Mouse (Mus musculus) liver, embryonic 16.5 days (tissue): ENCODE data around the gene Abca7. TPM values are rescaled to one million over a fixed set of nuclear protein-coding genes. Genes with fewer than 3 reads are reported as not detected.
"Not testable (repeated sequence)": the region's sequence is repeated elsewhere in the genome, so short reads cannot be mapped to it uniquely, and the experiment has no call there.

Experiments used
- ATAC-seq: fragments of 200-750 bp; cut with Nextera tagmentation; 2 replicates; pipeline ENCODE4 v1.8.0; 2017; ENCODE audit warnings: low read depth, mild to moderate bottlenecking, moderate number of reproducible peaks, moderate library complexity
- H3K27ac ChIP-seq: fragments of 300-500 bp; sonication (generic); 2 replicates; pipeline ENCODE4 v1.5.1; 2014; ENCODE audit warnings: mild to moderate bottlenecking, low read length
- H3K27me3 ChIP-seq: fragments of 300-500 bp; sonication (generic); 2 replicates; pipeline ENCODE4 v1.6.1; 2014; ENCODE audit warnings: low read depth, low read length, mixed read lengths; ENCODE audit not compliant: control insufficient read depth, insufficient read depth
- H3K36me3 ChIP-seq: fragments of 300-500 bp; sonication (generic); 2 replicates; pipeline ENCODE4 v1.6.1; 2014; ENCODE audit warnings: mild to moderate bottlenecking; ENCODE audit not compliant: control insufficient read depth, insufficient read depth
- H3K4me1 ChIP-seq: fragments of 300-500 bp; sonication (generic); 2 replicates; pipeline ENCODE4 v1.6.1; 2014; ENCODE audit warnings: low read depth, low read length, mixed read lengths; ENCODE audit not compliant: control insufficient read depth
- H3K4me2 ChIP-seq: fragments of 300-500 bp; sonication (generic); 2 replicates; pipeline ENCODE4 v1.6.1; 2014; ENCODE audit warnings: low read depth, low read length, mixed read lengths
- H3K4me3 ChIP-seq: fragments of 300-500 bp; sonication (generic); 2 replicates; pipeline ENCODE4 v1.5.1; 2014; ENCODE audit warnings: low read depth, mild to moderate bottlenecking, low read length
- H3K9ac ChIP-seq: fragments of 300-500 bp; sonication (generic); 2 replicates; pipeline ENCODE4 v1.6.1; 2014; ENCODE audit warnings: low read depth, low read length
- H3K9me3 ChIP-seq: fragments of 300-500 bp; sonication (generic); replicated peaks from 2 replicates; pipeline ENCODE4 v1.6.1; 2016; ENCODE audit warnings: low read length; ENCODE audit not compliant: control insufficient read depth
- WGBS: fragments of 180-500 bp; shearing (Covaris S2); extraction: QIAGEN DNeasy Blood & Tissue Kit; methylation state at CpG from one replicate; pipeline ENCODE4 v1.1.7; 2014; ENCODE audit not compliant: insufficient replicate concordance; 5-methylcytosine and 5-hydroxymethylcytosine counted together
- polyA plus RNA-seq: library from polyadenylated mRNA; unstranded; fragments of >200 nt; fragmentation: Nextera tagmentation; extraction: Ambion mirVana; gene quantifications from 2 replicates; pipeline ENCODE4 v1.2.1, GENCODE M21; 2015

Gene Abca7
- polyA plus RNA-seq, 1 experiment from 2014 or later = 9.0 TPM

DNA sequence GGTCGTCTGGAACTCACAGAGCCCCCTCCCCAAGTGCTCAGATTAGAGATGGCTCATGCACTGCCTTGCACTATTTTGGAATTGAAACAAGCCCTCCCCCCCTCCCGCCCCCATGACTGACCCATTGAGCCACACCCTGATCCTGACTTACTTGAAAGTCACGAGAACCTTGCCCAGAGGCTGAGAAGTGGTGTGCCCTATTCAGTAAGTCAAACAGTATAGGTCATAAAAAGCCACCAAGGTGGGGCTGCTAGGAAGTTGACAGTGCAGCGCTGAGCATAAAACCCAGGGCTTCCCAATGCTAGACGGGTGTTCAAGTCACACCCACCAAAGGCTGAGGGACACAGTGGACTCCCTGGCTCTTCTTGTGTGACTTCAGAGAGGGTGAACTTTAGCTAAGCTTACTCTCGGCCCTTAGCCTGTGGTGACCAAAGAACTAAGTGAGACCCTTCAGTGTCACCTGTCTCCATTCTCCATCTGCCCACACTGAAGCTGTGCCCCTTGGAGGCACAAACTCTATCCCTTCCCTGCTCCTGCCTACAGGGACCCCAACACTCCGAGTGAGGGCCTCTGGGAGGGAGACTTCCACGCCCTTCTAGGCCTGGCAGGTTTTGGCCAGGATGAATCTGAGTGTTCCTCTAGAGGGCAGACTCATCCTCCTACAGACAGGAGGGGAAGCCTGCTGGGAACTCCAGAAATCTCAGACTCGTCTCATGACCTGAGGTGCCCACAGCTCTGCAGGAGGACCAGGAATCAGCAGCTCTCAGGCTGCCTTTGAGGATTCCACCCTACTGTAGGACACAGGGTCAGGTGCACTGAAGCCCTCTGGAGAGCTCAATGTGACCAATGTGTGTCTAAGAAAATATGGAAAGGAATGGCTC lies 37.5 kb downstream of the Abca7 start:
- no peak overlapping the region for H3K9ac ChIP-seq
- peak; percentile 25; the same call in 1 of the 2 replicates for ATAC-seq
- H3K27ac ChIP-seq = peak overlapping the region; percentile 65
- peaks cover 28% of the 10 kb centered on the region for H3K4me1 ChIP-seq
- H3K27me3 ChIP-seq = no peaks in the 10 kb centered on the region
- 16% methylated on average over 9 of the region's 9 CpGs for WGBS
- no peaks in the 10 kb centered on the region for H3K9me3 ChIP-seq
- no peak overlapping the region for H3K4me3 ChIP-seq
- H3K36me3 ChIP-seq = peaks cover 26% of the 10 kb centered on the region
- no peak overlapping the region for H3K4me2 ChIP-seq

DNA sequence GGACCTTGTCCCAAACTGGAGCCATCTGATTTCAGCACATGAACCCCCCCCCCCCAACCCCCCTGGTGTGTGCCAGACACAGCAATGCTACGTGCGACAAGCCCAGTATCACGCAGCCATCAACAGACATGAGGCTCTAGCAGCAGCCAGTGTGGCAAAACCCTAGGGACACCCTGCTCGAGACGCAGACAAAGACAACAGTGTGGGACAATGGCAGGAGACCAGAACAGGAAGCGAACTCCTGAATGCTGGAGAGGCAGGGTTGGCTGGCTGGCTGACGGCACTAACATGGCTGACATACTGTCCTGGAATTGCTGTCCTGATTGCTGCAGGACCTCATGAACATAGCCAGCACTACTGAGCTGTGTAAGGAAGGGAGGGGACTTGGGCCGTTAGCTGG lies 38.9 kb downstream of the Abca7 start:
- Histone ChIP-seq H3K9me3 (no peaks in the 10 kb centered on the region), H3K4me1 (peaks cover 37% of the 10 kb centered on the region), H3K27me3 (no peaks in the 10 kb centered on the region), H3K4me2 (no peak overlapping the region), H3K4me3 (no peak overlapping the region), H3K36me3 (peaks cover 26% of the 10 kb centered on the region), H3K27ac (no peak overlapping the region), H3K9ac (no peak overlapping the region)
- ATAC-seq = no peak
- WGBS = 85% methylated on average over 8 of the region's 8 CpGs

DNA sequence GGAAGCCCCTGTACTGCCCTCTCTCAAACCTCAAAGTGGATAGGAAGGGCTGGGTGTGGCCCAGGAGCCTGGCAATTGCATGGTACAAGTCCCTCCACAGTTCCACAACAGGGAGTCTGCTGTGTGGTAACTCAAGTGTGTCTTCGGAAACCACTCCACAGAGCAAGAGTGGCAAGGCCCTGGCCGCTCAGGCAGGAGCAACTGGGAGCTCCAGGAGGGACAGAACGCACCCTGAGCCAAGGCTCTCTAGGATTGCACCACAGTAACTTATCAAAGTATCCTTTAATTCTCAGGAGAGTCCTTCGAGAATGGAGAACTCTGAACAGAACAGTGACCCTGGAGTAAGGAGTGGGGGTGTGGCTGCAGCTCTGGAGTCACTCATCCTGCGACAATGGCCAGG lies 39.4 kb downstream of the Abca7 start:
- Histone ChIP-seq H3K36me3 (peaks cover 26% of the 10 kb centered on the region), H3K4me2 (no peak overlapping the region), H3K27ac (no peak overlapping the region), H3K4me3 (no peak overlapping the region), H3K4me1 (peaks cover 37% of the 10 kb centered on the region), H3K9me3 (no peaks in the 10 kb centered on the region), H3K9ac (no peak overlapping the region), H3K27me3 (no peaks in the 10 kb centered on the region)
- no peak for ATAC-seq
- WGBS = 82% methylated on average over 5 of the region's 5 CpGs

DNA sequence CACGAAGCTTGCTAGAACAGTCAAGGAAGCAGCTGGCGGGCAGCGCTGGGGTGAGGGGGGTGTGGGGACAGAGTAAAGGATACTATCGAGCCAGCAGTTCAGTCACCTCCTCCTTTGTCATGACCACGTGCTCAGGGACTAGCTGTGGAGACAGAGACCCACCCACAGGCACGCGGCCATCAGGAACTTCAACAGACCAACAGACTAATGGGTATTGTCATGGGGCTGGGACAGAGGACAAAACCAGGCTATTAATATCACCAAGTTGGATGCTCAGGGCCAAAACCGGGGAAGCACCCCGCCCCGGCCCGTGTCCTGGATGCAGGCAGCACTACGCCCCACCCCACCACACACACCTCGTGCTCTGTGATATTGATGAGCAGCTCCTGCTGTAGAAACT lies 40.5 kb downstream of the Abca7 start:
- no peak overlapping the region for H3K27ac ChIP-seq
- H3K4me1 ChIP-seq = peaks cover 37% of the 10 kb centered on the region
- no peaks in the 10 kb centered on the region for H3K27me3 ChIP-seq
- WGBS = 79% methylated on average over 13 of the region's 13 CpGs
- H3K9me3 ChIP-seq = no peaks in the 10 kb centered on the region
- no peak overlapping the region for H3K4me2 ChIP-seq
- no peak overlapping the region for H3K4me3 ChIP-seq
- H3K9ac ChIP-seq = no peak overlapping the region
- H3K36me3 ChIP-seq = peaks cover 26% of the 10 kb centered on the region
- no peak for ATAC-seq

DNA sequence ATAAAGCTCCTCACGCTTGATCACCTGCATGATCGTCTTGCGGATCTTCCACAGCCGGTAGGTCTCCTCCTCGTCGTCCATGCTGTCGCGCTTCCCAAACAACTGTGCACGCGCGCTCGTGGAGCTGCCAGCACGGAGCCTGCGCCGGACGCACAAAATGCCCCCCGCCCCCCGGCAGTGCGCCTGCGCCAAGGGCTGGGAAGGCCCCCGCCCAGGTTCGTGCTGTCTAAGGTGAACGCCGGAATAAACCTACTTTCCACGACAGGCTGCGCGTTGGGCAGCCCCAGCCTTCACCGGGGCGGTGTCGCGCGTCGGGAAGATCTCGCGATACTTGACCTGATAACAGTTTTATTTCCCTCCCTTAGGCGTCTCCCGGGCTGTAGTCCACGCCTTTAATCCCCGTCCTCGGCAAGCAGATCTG lies 43.3 kb downstream of the Abca7 start, which contains the start of gene Polr2e:
Gene Polr2e, minus strand, starts transcription at position 237 of the 421 bp plus-strand sequence.
- peaks cover 26% of the 10 kb centered on the region for H3K36me3 ChIP-seq
- no peaks in the 10 kb centered on the region for H3K27me3 ChIP-seq
- WGBS = under 1% methylated on average over 40 of the region's 40 CpGs
- peak within 1 kb of the TSS; percentile 87 for H3K4me3 ChIP-seq
- H3K9ac ChIP-seq = peak within 1 kb of the TSS; percentile 84
- H3K27ac ChIP-seq = peak within 1 kb of the TSS; percentile 65
- H3K4me1 ChIP-seq = peaks cover 18% of the 10 kb centered on the region
- H3K4me2 ChIP-seq = peak within 1 kb of the TSS; percentile 90
- peak; percentile 98 for ATAC-seq
- H3K9me3 ChIP-seq = no peaks in the 10 kb centered on the region

DNA sequence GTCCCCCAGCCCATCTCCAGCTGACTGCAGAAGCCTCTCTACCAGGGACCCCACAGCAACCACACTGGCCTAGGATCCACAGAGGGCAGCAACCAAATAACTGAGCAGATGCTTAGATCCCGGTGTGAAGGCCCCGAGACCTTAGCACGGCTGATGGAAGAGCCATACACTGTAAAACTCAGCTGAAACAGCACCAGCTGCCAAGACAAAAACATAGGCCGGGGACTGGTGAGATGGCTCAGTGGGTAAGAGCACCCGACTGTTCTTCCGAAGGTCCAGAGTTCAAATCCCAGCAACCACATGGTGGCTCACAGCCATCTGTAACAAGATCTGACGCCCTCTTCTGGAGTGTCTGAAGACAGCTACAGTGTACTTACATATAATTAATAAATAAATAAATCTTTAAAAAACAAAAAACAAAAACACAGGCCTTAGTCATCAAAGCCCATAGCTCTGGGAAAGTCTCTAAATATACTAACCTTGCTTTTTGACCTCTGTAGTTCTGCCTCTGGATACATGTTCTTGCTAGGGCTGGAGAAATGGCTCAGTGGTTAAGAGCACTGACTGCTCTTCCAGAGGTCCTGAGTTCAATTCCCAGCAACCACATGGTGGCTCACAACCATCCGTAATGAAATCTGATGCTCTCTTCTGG lies 45.2 kb downstream of the Abca7 start:
- Histone ChIP-seq H3K36me3 (peaks cover 12% of the 10 kb centered on the region), H3K4me1 (peaks cover 20% of the 10 kb centered on the region)
- H3K9ac ChIP-seq, H3K4me2 ChIP-seq, H3K27me3 ChIP-seq, ATAC-seq, H3K4me3 ChIP-seq, H3K27ac ChIP-seq, H3K9me3 ChIP-seq: not testable (repeated sequence)
- 70% methylated on average over 8 of the region's 8 CpGs for WGBS

DNA sequence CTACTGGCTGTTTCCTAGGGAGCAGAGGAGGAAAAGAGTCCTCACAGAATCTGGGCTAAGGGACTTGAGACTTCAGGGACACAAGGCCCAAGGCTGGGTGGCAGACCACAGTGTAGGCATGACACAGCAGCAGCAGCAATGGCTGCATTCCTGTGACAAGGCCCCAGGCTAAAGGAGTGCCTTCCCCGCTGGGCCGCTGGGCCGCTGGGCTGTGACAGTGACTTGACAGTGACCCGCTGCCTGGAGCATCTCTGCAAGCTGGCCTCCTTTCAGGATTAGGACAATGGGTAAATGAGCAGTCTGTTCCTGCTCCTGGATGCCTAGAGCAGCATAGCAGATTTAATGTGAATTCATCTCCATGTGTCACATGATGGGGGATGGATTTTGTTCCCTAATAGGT lies 47.8 kb downstream of the Abca7 start:
- Histone ChIP-seq H3K27ac (no peak overlapping the region), H3K4me2 (no peak overlapping the region), H3K27me3 (no peaks in the 10 kb centered on the region), H3K9ac (no peak overlapping the region), H3K4me3 (no peak overlapping the region), H3K4me1 (peaks cover 15% of the 10 kb centered on the region), H3K9me3 (no peaks in the 10 kb centered on the region), H3K36me3 (no peaks in the 10 kb centered on the region)
- 73% methylated on average over 4 of the region's 4 CpGs for WGBS
- no peak for ATAC-seq

DNA sequence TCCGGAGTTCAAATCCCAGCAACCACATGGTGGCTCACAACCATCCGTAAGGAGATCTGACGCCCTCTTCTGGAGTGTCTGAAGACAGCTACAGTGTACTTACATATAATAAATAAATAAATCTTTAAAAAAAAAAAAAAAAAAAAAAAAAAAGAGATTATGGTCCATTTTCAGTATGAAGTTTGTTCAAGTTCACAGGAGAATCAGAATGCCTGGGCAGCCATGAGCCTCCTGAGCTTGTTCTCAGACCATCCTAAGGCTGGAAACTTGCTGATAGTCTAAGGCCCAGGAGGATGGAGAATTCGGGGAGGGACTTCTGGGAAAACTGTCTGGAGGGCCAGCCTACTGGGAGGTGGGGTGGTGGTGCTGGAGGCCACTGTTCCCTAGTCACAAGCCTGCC lies 49.1 kb downstream of the Abca7 start:
- H3K27ac ChIP-seq = not testable (repeated sequence)
- 78% methylated on average over 2 of the region's 4 CpGs for WGBS

DNA sequence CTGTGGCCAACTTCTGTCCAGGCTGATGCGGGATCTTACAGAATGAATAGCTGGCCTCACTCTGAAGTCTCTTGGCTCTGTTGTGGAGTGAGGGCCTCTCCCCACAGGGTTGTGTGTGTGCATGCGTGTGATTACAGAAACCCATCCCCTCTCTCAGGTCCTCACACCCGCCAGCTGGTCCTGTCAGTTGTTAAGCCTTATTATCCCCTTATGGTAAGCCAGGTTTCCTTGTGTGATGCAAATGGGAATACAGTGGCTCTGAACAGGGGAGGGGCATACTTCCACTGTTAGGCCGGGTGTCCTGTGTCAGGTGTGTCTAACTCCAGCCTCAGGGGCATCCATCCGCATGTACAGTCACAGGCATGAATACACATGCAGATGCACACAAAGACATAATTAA lies 49.5 kb downstream of the Abca7 start:
- H3K4me3 ChIP-seq = no peak overlapping the region
- no peak for ATAC-seq
- no peaks in the 10 kb centered on the region for H3K9me3 ChIP-seq
- H3K36me3 ChIP-seq = no peaks in the 10 kb centered on the region
- no peak overlapping the region for H3K27ac ChIP-seq
- no peaks in the 10 kb centered on the region for H3K27me3 ChIP-seq
- no peak overlapping the region for H3K4me2 ChIP-seq
- 74% methylated on average over 5 of the region's 5 CpGs for WGBS
- peaks cover 15% of the 10 kb centered on the region for H3K4me1 ChIP-seq
- no peak overlapping the region for H3K9ac ChIP-seq

More for the DNA sequence above, 49.1 kb downstream of the Abca7 start:
- H3K4me2 ChIP-seq, H3K9ac ChIP-seq, H3K36me3 ChIP-seq, H3K9me3 ChIP-seq, ATAC-seq, H3K4me3 ChIP-seq, H3K27me3 ChIP-seq: not testable (repeated sequence)
- H3K4me1 ChIP-seq = peaks cover 11% of the 10 kb centered on the region
